Mouse (Mus musculus): Measurements from ENCODE around the gene Tnip3. TPM values are rescaled to one million over a fixed set of nuclear protein-coding genes. Genes with fewer than 3 reads are reported as not detected.

Gene Tnip3
- polyA plus RNA-seq, 1 experiment from 2014 or later: 0.06 TPM

GRCm38 (mm10) chr6:65590018-65590417, 64.9 kb downstream of the Tnip3 start:
- WGBS: 76% methylated on average over 2 of the region's 2 CpGs
- H3K27me3 ChIP-seq: no peaks in the 10 kb centered on the region
- H3K4me2 ChIP-seq: no peak overlapping the region
- no peak overlapping the region for H3K4me3 ChIP-seq
- H3K36me3 ChIP-seq: no peaks in the 10 kb centered on the region
- no peak overlapping the region for H3K9ac ChIP-seq
- H3K4me1 ChIP-seq: no peaks in the 10 kb centered on the region
- ATAC-seq (ENCODE audit: insufficient number of reproducible peaks, low FRiP score, low TSS enrichment, low read depth): no peak
- no peaks in the 10 kb centered on the region for H3K9me3 ChIP-seq
- no peak overlapping the region for H3K27ac ChIP-seq

- ATAC-seq (ENCODE audit: insufficient number of reproducible peaks, low FRiP score, low TSS enrichment, low read depth): no peak
- Histone ChIP-seq H3K4me3 (no peak overlapping the region), H3K9me3 (no peaks in the 10 kb centered on the region), H3K36me3 (no peaks in the 10 kb centered on the region), H3K4me1 (no peaks in the 10 kb centered on the region), H3K27ac (no peak overlapping the region), H3K9ac (no peak overlapping the region), H3K4me2 (no peak overlapping the region), H3K27me3 (no peaks in the 10 kb centered on the region)
- 89% methylated on average over 3 of the region's 3 CpGs for WGBS
Observed at GRCm38 (mm10) chr6:65594171-65594570, 69.1 kb downstream of the Tnip3 start.

GRCm38 (mm10) chr6:65595371-65595770, 70.3 kb downstream of the Tnip3 start:
- no peak for ATAC-seq (ENCODE audit: insufficient number of reproducible peaks, low FRiP score, low TSS enrichment, low read depth)
- Histone ChIP-seq H3K4me1 (no peaks in the 10 kb centered on the region), H3K9ac (no peak overlapping the region), H3K36me3 (no peaks in the 10 kb centered on the region), H3K27me3 (no peaks in the 10 kb centered on the region), H3K9me3 (no peaks in the 10 kb centered on the region), H3K27ac (no peak overlapping the region), H3K4me2 (no peak overlapping the region), H3K4me3 (no peak overlapping the region)
- 79% methylated on average over 1 of the region's 1 CpGs for WGBS

- Histone ChIP-seq H3K4me3 (no peak overlapping the region), H3K27me3 (no peaks in the 10 kb centered on the region), H3K9ac (no peak overlapping the region), H3K36me3 (no peaks in the 10 kb centered on the region), H3K27ac (no peak overlapping the region), H3K4me1 (no peaks in the 10 kb centered on the region), H3K9me3 (no peaks in the 10 kb centered on the region), H3K4me2 (no peak overlapping the region)
- no peak for ATAC-seq (ENCODE audit: insufficient number of reproducible peaks, low FRiP score, low TSS enrichment, low read depth)
- 26% methylated on average over 12 of the region's 12 CpGs for WGBS
Observed at GRCm38 (mm10) chr6:65597056-65597818, 72.1 kb downstream of the Tnip3 start.

- Histone ChIP-seq H3K4me1 (no peaks in the 10 kb centered on the region), H3K9ac (no peak overlapping the region), H3K4me2 (no peak overlapping the region), H3K27ac (no peak overlapping the region), H3K9me3 (no peaks in the 10 kb centered on the region), H3K36me3 (no peaks in the 10 kb centered on the region), H3K27me3 (no peaks in the 10 kb centered on the region), H3K4me3 (no peak overlapping the region)
- ATAC-seq (ENCODE audit: insufficient number of reproducible peaks, low FRiP score, low TSS enrichment, low read depth): no peak
- 69% methylated on average over 3 of the region's 3 CpGs for WGBS
Observed at GRCm38 (mm10) chr6:65598522-65598921, 73.4 kb downstream of the Tnip3 start.

GRCm38 (mm10) chr6:65599865-65600739, 75.0 kb downstream of the Tnip3 start:
- no peak overlapping the region for H3K27ac ChIP-seq
- H3K4me2 ChIP-seq: no peak overlapping the region
- H3K9ac ChIP-seq: no peak overlapping the region
- 46% methylated on average over 7 of the region's 7 CpGs for WGBS
- no peaks in the 10 kb centered on the region for H3K36me3 ChIP-seq
- H3K4me1 ChIP-seq: no peaks in the 10 kb centered on the region
- no peak overlapping the region for H3K4me3 ChIP-seq
- H3K27me3 ChIP-seq: no peaks in the 10 kb centered on the region
- H3K9me3 ChIP-seq: no peaks in the 10 kb centered on the region
- ATAC-seq (ENCODE audit: insufficient number of reproducible peaks, low FRiP score, low TSS enrichment, low read depth): no peak

GRCm38 (mm10) chr6:65600887-65601286, 75.8 kb downstream of the Tnip3 start:
- no peaks in the 10 kb centered on the region for H3K9me3 ChIP-seq
- ATAC-seq (ENCODE audit: insufficient number of reproducible peaks, low FRiP score, low TSS enrichment, low read depth): no peak
- H3K27me3 ChIP-seq: no peaks in the 10 kb centered on the region
- H3K9ac ChIP-seq: no peak overlapping the region
- H3K27ac ChIP-seq: no peak overlapping the region
- H3K4me3 ChIP-seq: no peak overlapping the region
- H3K4me1 ChIP-seq: no peaks in the 10 kb centered on the region
- 37% methylated on average over 1 of the region's 1 CpGs for whole genome bisulfite sequencing
- H3K36me3 ChIP-seq: no peaks in the 10 kb centered on the region
- H3K4me2 ChIP-seq: no peak overlapping the region

GRCm38 (mm10) chr6:65605778-65606177, 80.7 kb downstream of the Tnip3 start:
- Histone ChIP-seq H3K9me3 (no peaks in the 10 kb centered on the region), H3K4me3 (no peak overlapping the region), H3K4me2 (no peak overlapping the region), H3K4me1 (no peaks in the 10 kb centered on the region), H3K36me3 (no peaks in the 10 kb centered on the region), H3K9ac (no peak overlapping the region), H3K27ac (no peak overlapping the region), H3K27me3 (no peaks in the 10 kb centered on the region)
- 79% methylated on average over 4 of the region's 4 CpGs for WGBS
- no peak for ATAC-seq (ENCODE audit: insufficient number of reproducible peaks, low FRiP score, low TSS enrichment, low read depth)

- Histone ChIP-seq H3K9ac (no peak overlapping the region), H3K27ac (no peak overlapping the region), H3K4me2 (no peak overlapping the region), H3K27me3 (no peaks in the 10 kb centered on the region), H3K4me1 (no peaks in the 10 kb centered on the region), H3K4me3 (no peak overlapping the region), H3K36me3 (no peaks in the 10 kb centered on the region), H3K9me3 (no peaks in the 10 kb centered on the region)
- ATAC-seq (ENCODE audit: insufficient number of reproducible peaks, low FRiP score, low TSS enrichment, low read depth): peak; percentile 35; the same call in 1 of the 2 replicates
Observed at GRCm38 (mm10) chr6:65606946-65607345, 81.8 kb downstream of the Tnip3 start.

GRCm38 (mm10) chr6:65611834-65612233, 86.7 kb downstream of the Tnip3 start:
- H3K9ac ChIP-seq: no peak overlapping the region
- ATAC-seq (ENCODE audit: insufficient number of reproducible peaks, low FRiP score, low TSS enrichment, low read depth): no peak
- H3K27me3 ChIP-seq: no peaks in the 10 kb centered on the region
- no peak overlapping the region for H3K4me3 ChIP-seq
- no peaks in the 10 kb centered on the region for H3K36me3 ChIP-seq
- no peaks in the 10 kb centered on the region for H3K9me3 ChIP-seq
- H3K27ac ChIP-seq: no peak overlapping the region
- H3K4me2 ChIP-seq: no peak overlapping the region
- H3K4me1 ChIP-seq: no peaks in the 10 kb centered on the region

- H3K4me2 ChIP-seq: no peak overlapping the region
- H3K4me3 ChIP-seq: no peak overlapping the region
- no peak overlapping the region for H3K9ac ChIP-seq
- no peak for ATAC-seq (ENCODE audit: insufficient number of reproducible peaks, low FRiP score, low TSS enrichment, low read depth)
- H3K9me3 ChIP-seq: no peaks in the 10 kb centered on the region
- no peaks in the 10 kb centered on the region for H3K27me3 ChIP-seq
- no peaks in the 10 kb centered on the region for H3K36me3 ChIP-seq
- H3K27ac ChIP-seq: no peak overlapping the region
- H3K4me1 ChIP-seq: no peaks in the 10 kb centered on the region
Observed at GRCm38 (mm10) chr6:65613924-65614585, 88.9 kb downstream of the Tnip3 start.

GRCm38 (mm10) chr6:65615641-65616040, 90.5 kb downstream of the Tnip3 start:
- Histone ChIP-seq H3K4me2 (no peak overlapping the region), H3K36me3 (no peaks in the 10 kb centered on the region), H3K4me1 (no peaks in the 10 kb centered on the region), H3K4me3 (no peak overlapping the region), H3K27me3 (no peaks in the 10 kb centered on the region), H3K9ac (no peak overlapping the region), H3K27ac (no peak overlapping the region), H3K9me3 (no peaks in the 10 kb centered on the region)
- 62% methylated on average over 4 of the region's 4 CpGs for WGBS
- no peak for ATAC-seq (ENCODE audit: insufficient number of reproducible peaks, low FRiP score, low TSS enrichment, low read depth)

Data from limb, embryonic 15.5 days (tissue).